Mouse (Mus musculus) lung, embryonic 14.5 days (tissue): ENCODE results near the gene Ccdc6. TPM values are rescaled to one million over a fixed set of nuclear protein-coding genes. Genes with fewer than 3 reads are reported as not detected.

Experiments
- ATAC-seq: fragments of 200-750 bp; cut with Nextera tagmentation; 2 replicates; pipeline ENCODE4 v1.8.0; 2017; ENCODE audit warnings: mild to moderate bottlenecking, moderate TSS enrichment, moderate library complexity; ENCODE audit not compliant: insufficient read depth
- DNase-seq: peaks from one replicate; pipeline ENCODE4 v3.0.0-alpha.2; 2015
- H3K27ac ChIP-seq: fragments of 300-500 bp; sonication (generic); 2 replicates; pipeline ENCODE4 v1.5.1; 2014; ENCODE audit warnings: low read depth, mild to moderate bottlenecking, moderate library complexity
- H3K27me3 ChIP-seq: fragments of 300-500 bp; sonication (generic); 2 replicates; pipeline ENCODE4 v1.6.1; 2014; ENCODE audit warnings: low read length, control low read depth; ENCODE audit not compliant: insufficient read depth
- H3K36me3 ChIP-seq: fragments of 300-500 bp; sonication (generic); 2 replicates; pipeline ENCODE4 v1.6.1; 2014; ENCODE audit warnings: control low read depth; ENCODE audit not compliant: insufficient read depth
- H3K4me1 ChIP-seq: fragments of 300-500 bp; sonication (generic); 2 replicates; pipeline ENCODE4 v1.6.1; 2014; ENCODE audit warnings: antibody characterized with exemption, control low read depth; ENCODE audit not compliant: insufficient read depth
- H3K4me2 ChIP-seq: fragments of 300-500 bp; sonication (generic); 2 replicates; pipeline ENCODE4 v1.6.1; 2014; ENCODE audit warnings: mild to moderate bottlenecking
- H3K4me3 ChIP-seq: fragments of 300-500 bp; sonication (generic); 2 replicates; pipeline ENCODE4 v1.5.1; 2014; ENCODE audit warnings: low read depth, low read length
- H3K9ac ChIP-seq: fragments of 300-500 bp; sonication (generic); 2 replicates; pipeline ENCODE4 v1.6.1; 2014
- H3K9me3 ChIP-seq: fragments of 300-500 bp; sonication (generic); 2 replicates; pipeline ENCODE4 v1.6.1; 2016; ENCODE audit warnings: low read depth, low read length, control low read depth
- CTCF ChIP-seq: IDR thresholded peaks from 2 replicates; pipeline ENCODE4 v1.5.1; 2016; ENCODE audit warnings: antibody characterized with exemption, low read depth
- WGBS: fragments of 180-500 bp; shearing (Covaris S2); extraction: QIAGEN DNeasy Blood & Tissue Kit; methylation state at CpG from one replicate; pipeline ENCODE4 v1.1.7; 2014; 5-methylcytosine and 5-hydroxymethylcytosine counted together
- polyA plus RNA-seq: library from polyadenylated mRNA; unstranded; fragments of >200 nt; fragmentation: Nextera tagmentation; extraction: Ambion mirVana; gene quantifications from 2 replicates; pipeline ENCODE4 v1.2.1, GENCODE M21; 2014

The Ccdc6 gene
- polyA plus RNA-seq, 1 experiment from 2014 or later: 21.9 TPM

DNA sequence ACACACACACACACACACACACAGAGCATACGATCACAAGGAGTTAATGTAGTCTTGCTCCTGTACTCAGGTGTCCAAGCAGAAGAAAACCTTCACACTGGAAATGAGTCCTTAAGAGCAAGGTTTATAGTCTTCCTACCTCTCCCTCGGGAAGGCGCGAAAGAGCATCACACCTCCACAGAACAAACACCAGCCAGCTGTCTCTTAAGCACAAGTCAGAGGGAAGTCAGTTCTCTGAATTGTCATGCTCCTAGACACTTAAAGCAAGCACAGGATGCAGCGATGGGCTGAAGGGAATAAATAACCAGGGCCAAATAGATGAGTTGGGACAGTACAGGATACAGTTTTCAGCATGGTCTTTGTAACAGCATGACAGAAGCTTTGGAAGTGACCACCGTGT lies 35.8 kb downstream of the Ccdc6 start:
- DNase-seq (no peak), ATAC-seq (peak; percentile 5; the same call in 1 of the 2 replicates)
- Histone ChIP-seq H3K4me3 (no peak overlapping the region), H3K9me3 (no peaks in the 10 kb centered on the region), H3K36me3 (no peaks in the 10 kb centered on the region), H3K4me2 (peak overlapping the region; percentile 33; the same call in 1 of the 2 replicates), H3K27me3 (no peaks in the 10 kb centered on the region), H3K27ac (peak overlapping the region; percentile 18; the same call in 1 of the 2 replicates), H3K4me1 (peaks cover 19% of the 10 kb centered on the region), H3K9ac (no peak overlapping the region)
- 38% methylated on average over 6 of the region's 6 CpGs for WGBS
- no peak for TF ChIP-seq CTCF

DNA sequence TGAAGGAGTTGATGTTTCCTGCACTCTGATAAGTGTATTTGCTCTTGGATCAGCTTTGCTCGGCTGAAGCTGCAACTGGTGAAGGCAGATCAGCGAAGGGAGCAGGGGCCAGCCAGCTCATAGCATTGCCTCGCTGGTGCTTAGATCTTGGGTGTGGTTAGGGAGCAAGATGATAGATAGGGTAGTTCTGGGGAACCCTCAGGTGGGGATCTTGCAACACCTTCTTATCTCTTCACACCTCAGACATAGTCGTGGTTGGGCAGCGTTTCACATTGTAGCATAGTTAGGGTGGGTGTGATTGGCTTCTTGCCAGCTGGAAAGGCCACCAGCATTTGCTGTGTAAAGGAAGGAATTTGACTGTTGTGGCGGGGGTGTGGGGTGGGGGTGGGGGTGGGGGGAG lies 36.3 kb downstream of the Ccdc6 start:
- Histone ChIP-seq H3K27ac (peak overlapping the region; percentile 18; the same call in 1 of the 2 replicates), H3K36me3 (no peaks in the 10 kb centered on the region), H3K4me3 (no peak overlapping the region), H3K27me3 (no peaks in the 10 kb centered on the region), H3K9ac (no peak overlapping the region), H3K4me2 (peak overlapping the region; percentile 33; the same call in 1 of the 2 replicates), H3K4me1 (peaks cover 19% of the 10 kb centered on the region), H3K9me3 (no peaks in the 10 kb centered on the region)
- no peak for TF ChIP-seq CTCF
- ATAC-seq (peak; percentile 72), DNase-seq (peak; percentile 80)
- WGBS: 9% methylated on average over 6 of the region's 6 CpGs

- no peak overlapping the region for H3K4me2 ChIP-seq
- H3K9me3 ChIP-seq: no peaks in the 10 kb centered on the region
- no peak overlapping the region for H3K4me3 ChIP-seq
- no peak overlapping the region for H3K27ac ChIP-seq
- ATAC-seq: no peak
- peak; percentile 52 for TF ChIP-seq CTCF
- DNase-seq: peak; percentile 58
- no peak overlapping the region for H3K9ac ChIP-seq
- no peaks in the 10 kb centered on the region for H3K27me3 ChIP-seq
- WGBS: 79% methylated on average over 5 of the region's 5 CpGs
- H3K4me1 ChIP-seq: peaks cover 19% of the 10 kb centered on the region
- H3K36me3 ChIP-seq: no peaks in the 10 kb centered on the region
These were observed 38.8 kb downstream of the Ccdc6 start for GRCm38 (mm10) chr10:70135680-70136079.

- DNase-seq (no peak), ATAC-seq (no peak)
- H3K27me3 ChIP-seq: no peaks in the 10 kb centered on the region
- no peak overlapping the region for H3K27ac ChIP-seq
- WGBS: 82% methylated on average over 7 of the region's 7 CpGs
- H3K9ac ChIP-seq: no peak overlapping the region
- H3K36me3 ChIP-seq: peaks cover 4% of the 10 kb centered on the region; the same call in 1 of the 2 replicates
- TF ChIP-seq CTCF: no peak
- no peak overlapping the region for H3K4me2 ChIP-seq
- H3K9me3 ChIP-seq: no peaks in the 10 kb centered on the region
- H3K4me3 ChIP-seq: no peak overlapping the region
- H3K4me1 ChIP-seq: peaks cover 11% of the 10 kb centered on the region
These were observed 40.7 kb downstream of the Ccdc6 start for GRCm38 (mm10) chr10:70137652-70138051.

DNA sequence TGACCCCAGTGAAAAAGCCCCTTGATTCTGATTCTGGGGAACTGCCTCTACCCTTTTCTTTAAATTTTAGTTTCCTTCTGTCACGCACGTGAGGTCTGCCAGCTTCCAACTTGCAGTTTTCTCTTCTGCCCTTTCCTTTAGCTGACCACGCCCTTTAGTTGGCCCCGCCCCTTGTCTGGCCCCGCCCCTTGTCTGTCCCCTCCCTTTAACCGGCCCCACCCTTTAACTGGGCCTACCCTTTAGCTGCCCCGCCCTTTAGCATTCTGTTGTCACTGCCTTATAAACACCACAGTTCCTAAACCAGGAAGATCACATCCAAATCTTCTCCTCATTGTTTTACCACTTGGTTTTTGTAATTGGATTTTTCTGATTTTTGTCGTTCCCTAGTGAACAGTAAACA lies 41.2 kb downstream of the Ccdc6 start:
- H3K27me3 ChIP-seq: no peaks in the 10 kb centered on the region
- H3K36me3 ChIP-seq: peaks cover 9% of the 10 kb centered on the region; the same call in 1 of the 2 replicates
- DNase-seq: no peak
- no peak overlapping the region for H3K4me2 ChIP-seq
- no peak overlapping the region for H3K9ac ChIP-seq
- no peaks in the 10 kb centered on the region for H3K9me3 ChIP-seq
- H3K27ac ChIP-seq: no peak overlapping the region
- peaks cover 6% of the 10 kb centered on the region for H3K4me1 ChIP-seq
- TF ChIP-seq CTCF: no peak
- WGBS: 62% methylated on average over 8 of the region's 8 CpGs
- no peak for ATAC-seq
- H3K4me3 ChIP-seq: no peak overlapping the region

GRCm38 (mm10) chr10:70139368-70139767 lies 42.4 kb downstream of the Ccdc6 start:
- 80% methylated on average over 6 of the region's 6 CpGs for WGBS
- no peak overlapping the region for H3K27ac ChIP-seq
- no peak for TF ChIP-seq CTCF
- no peaks in the 10 kb centered on the region for H3K27me3 ChIP-seq
- H3K4me3 ChIP-seq: no peak overlapping the region
- H3K9ac ChIP-seq: no peak overlapping the region
- DNase-seq (no peak), ATAC-seq (no peak)
- H3K4me1 ChIP-seq: no peaks in the 10 kb centered on the region
- H3K4me2 ChIP-seq: no peak overlapping the region
- H3K9me3 ChIP-seq: no peaks in the 10 kb centered on the region
- H3K36me3 ChIP-seq: peaks cover 19% of the 10 kb centered on the region; the same call in 1 of the 2 replicates

GRCm38 (mm10) chr10:70140414-70140813 lies 43.5 kb downstream of the Ccdc6 start:
- Histone ChIP-seq H3K4me1 (no peaks in the 10 kb centered on the region), H3K4me3 (no peak overlapping the region), H3K9ac (no peak overlapping the region), H3K9me3 (no peaks in the 10 kb centered on the region), H3K36me3 (peaks cover 27% of the 10 kb centered on the region; the same call in 1 of the 2 replicates), H3K27ac (no peak overlapping the region), H3K4me2 (no peak overlapping the region), H3K27me3 (no peaks in the 10 kb centered on the region)
- WGBS: 77% methylated on average over 12 of the region's 12 CpGs
- ATAC-seq: no peak
- no peak for TF ChIP-seq CTCF
- no peak for DNase-seq

- Histone ChIP-seq H3K4me3 (no peak overlapping the region), H3K4me2 (no peak overlapping the region), H3K4me1 (no peaks in the 10 kb centered on the region), H3K36me3 (peaks cover 46% of the 10 kb centered on the region), H3K9ac (no peak overlapping the region), H3K9me3 (no peaks in the 10 kb centered on the region), H3K27me3 (no peaks in the 10 kb centered on the region), H3K27ac (no peak overlapping the region)
- TF ChIP-seq CTCF: no peak
- WGBS: 92% methylated on average over 17 of the region's 17 CpGs
- DNase-seq (no peak), ATAC-seq (no peak)
These were observed 45.7 kb downstream of the Ccdc6 start for GRCm38 (mm10) chr10:70142623-70143022.
